ENCODE assay signal across 25 mouse cellular contexts in genomic region chr9:37646246-37646645, GRCm38 (mm10). TPM values are rescaled to one million over a fixed set of nuclear protein-coding genes. Genes with fewer than 3 reads are reported as not detected.
DNase-seq lines count a peak whose midpoint lies in the region; TF ChIP-seq lines count a peak whose summit lies in the region.
"Had no signal": no experiment of that assay in that cellular context is flagged by ENCODE, and none has a peak within 500 bp of the region (broad histone marks: within the 10 kb centered on the region; RNA-seq: fewer than 3 reads in every experiment).

No protein-coding gene starts in this region.

- H3K36me3 ChIP-seq in heart, adult 2 months (ENCODE audit: control insufficient read depth, insufficient read depth, low read length) = no peaks in the 10 kb centered on the region; the same call in 1 of the 2 replicates

- H3K9ac ChIP-seq in heart, adult 2 months (ENCODE audit: low read depth, low read length) = no peak overlapping the region
- H3K9ac ChIP-seq: embryonic facial prominence, embryonic 15.5 days; heart, embryonic 15.5 days; hindbrain, embryonic 15.5 days had no signal

- WGBS in heart, adult 2 months = 69% methylated on average over 3 of the region's 3 CpGs

- peak; percentile 37 for DNase-seq in adrenal gland, postnatal 10 days
- no peak for DNase-seq in adrenal gland, postnatal 25 days
- peak; percentile 86 for DNase-seq in heart, adult 11 months
- no peak for DNase-seq in heart, adult 2 months
- peak; percentile 24 for DNase-seq in lung, postnatal 10 days
- DNase-seq in lung, postnatal 36 days = no peak
- no peak for DNase-seq in right cerebral cortex, adult 18-20 months
- DNase-seq: adrenal gland, postnatal 36 days; cerebellum, adult 11 months; cerebellum, adult 8-10 months; cerebellum, postnatal 14 days; embryo, embryonic 11 days; gastrocnemius, adult 2 months; gastrocnemius, postnatal 36 days; heart, adult 18-20 months had no signal

- no peak for TF ChIP-seq EP300 in heart, adult 2 months (IDR thresholded peaks at IDR 0.05; ENCODE audit: insufficient read depth, low read depth, low read length)

- H3K4me1 ChIP-seq in heart, adult 2 months (ENCODE audit: control insufficient read depth, insufficient read depth, low read length) = no peaks in the 10 kb centered on the region
- H3K4me1 ChIP-seq: embryonic facial prominence, embryonic 15.5 days; heart, embryonic 15.5 days; hindbrain, embryonic 15.5 days had no signal

- no peak overlapping the region for H3K27ac ChIP-seq in heart, adult 2 months
- H3K27ac ChIP-seq: embryonic facial prominence, embryonic 15.5 days; gastrocnemius, adult 2 months; heart, embryonic 15.5 days; hindbrain, embryonic 15.5 days had no signal

- H3K79me2 ChIP-seq in heart, adult 2 months (replicated peaks; ENCODE audit: control insufficient read depth, insufficient read depth, low read length) = no peaks in the 10 kb centered on the region

- no peak for TF ChIP-seq CTCF in heart, adult 2 months (IDR thresholded peaks at IDR 0.05)

- intact Hi-C loops in heart, adult 2 months (cut with DNase I) = no loop called here

- H3K27me3 ChIP-seq in heart, adult 2 months (ENCODE audit: control insufficient read depth, insufficient read depth, low read length) = no peaks in the 10 kb centered on the region
- H3K27me3 ChIP-seq: embryonic facial prominence, embryonic 15.5 days; heart, embryonic 15.5 days; hindbrain, embryonic 15.5 days; Patski had no signal

- H3K4me3 ChIP-seq in heart, adult 2 months = no peak overlapping the region
- H3K4me3 ChIP-seq: embryonic facial prominence, embryonic 15.5 days; erythroblast, embryonic 14.5 days; gastrocnemius, adult 2 months; heart, embryonic 15.5 days; hindbrain, embryonic 15.5 days had no signal

- no peak for TF ChIP-seq POLR2A in heart, adult 2 months (IDR thresholded peaks at IDR 0.05; ENCODE audit: insufficient read depth, low read depth, low read length)

RNA-seq across cellular contexts. Expression of gene Tbrg1, which starts 10.9 kb away (rescaled TPM):
- 10 to 100 TPM; 81.4 to 88.9 TPM for total RNA-seq in adrenal gland, postnatal 10 days (2021)
- 85.1 and 90.9 TPM in 2 replicates for total RNA-seq in adrenal gland, postnatal 25 days (2021)
- total RNA-seq in heart, adult 2 months (2021) = 10 to 100 TPM; 30.7 to 32.9 TPM
- polyA plus RNA-seq in heart, adult 2 months (2012; rRNA removed) = 22.8 and 31.1 TPM in 2 replicates

RNA-seq across cellular contexts. Expression of gene Panx3, which starts 22.8 kb away (rescaled TPM):
- under 1 TPM in 1 of 2 experiments, not detected in 1; 0.99 TPM for total RNA-seq in adrenal gland, postnatal 10 days (2021)
- total RNA-seq in adrenal gland, postnatal 25 days (2021) = 0.15 TPM in 1 of 2 replicates, not detected in the other
- not detected for total RNA-seq in heart, adult 2 months (2021)
- polyA plus RNA-seq in heart, adult 2 months (2012; rRNA removed) = not detected in 2 replicates
- total RNA-seq: common myeloid progenitor, adult 5-6 weeks; gastrocnemius, adult 2 months; gastrocnemius, postnatal 36 days; heart, adult 18-20 months; heart, postnatal 25 days had no signal
- polyA plus RNA-seq: activated CD4-positive, CD25-positive, alpha-beta regulatory T cell, adult 4 months; C2C12; erythroblast, embryonic 14.5 days; hindbrain, embryonic 15.5 days; intestine, embryonic 16.5 days; Patski had no signal

RNA-seq across cellular contexts. Expression of gene Spa17, which starts 32.7 kb away (rescaled TPM):
- 1 to 10 TPM; 3.5 to 3.7 TPM for total RNA-seq in adrenal gland, postnatal 10 days (2021)
- 4.2 and 4.8 TPM in 2 replicates for total RNA-seq in adrenal gland, postnatal 25 days (2021)
- total RNA-seq in heart, adult 2 months (2021) = 1 to 10 TPM; 1.9 to 3.8 TPM
- 1.6 and 2.3 TPM in 2 replicates for polyA plus RNA-seq in heart, adult 2 months (2012; rRNA removed)

Comparison
In these comparisons a context has a peak if more than half of its experiments do, and no peak if none do; other contexts are left out.
1. DNase-seq: peak in adrenal gland, postnatal 10 days (single experiment), heart, adult 11 months (single experiment) and lung, postnatal 10 days (single experiment); none in adrenal gland, postnatal 25 days (single experiment), heart, adult 2 months (0 of 2), lung, postnatal 36 days (single experiment) and right cerebral cortex, adult 18-20 months (single experiment).